Mouse (Mus musculus): ENCODE data around the gene Tdrd3. TPM values are rescaled to one million over a fixed set of nuclear protein-coding genes. Genes with fewer than 3 reads are reported as not detected.

The Tdrd3 gene
- 0.24 and 0.26 TPM in 2 replicates for polyA plus RNA-seq (2012; rRNA removed; ENCODE audit: low replicate concordance)

DNA sequence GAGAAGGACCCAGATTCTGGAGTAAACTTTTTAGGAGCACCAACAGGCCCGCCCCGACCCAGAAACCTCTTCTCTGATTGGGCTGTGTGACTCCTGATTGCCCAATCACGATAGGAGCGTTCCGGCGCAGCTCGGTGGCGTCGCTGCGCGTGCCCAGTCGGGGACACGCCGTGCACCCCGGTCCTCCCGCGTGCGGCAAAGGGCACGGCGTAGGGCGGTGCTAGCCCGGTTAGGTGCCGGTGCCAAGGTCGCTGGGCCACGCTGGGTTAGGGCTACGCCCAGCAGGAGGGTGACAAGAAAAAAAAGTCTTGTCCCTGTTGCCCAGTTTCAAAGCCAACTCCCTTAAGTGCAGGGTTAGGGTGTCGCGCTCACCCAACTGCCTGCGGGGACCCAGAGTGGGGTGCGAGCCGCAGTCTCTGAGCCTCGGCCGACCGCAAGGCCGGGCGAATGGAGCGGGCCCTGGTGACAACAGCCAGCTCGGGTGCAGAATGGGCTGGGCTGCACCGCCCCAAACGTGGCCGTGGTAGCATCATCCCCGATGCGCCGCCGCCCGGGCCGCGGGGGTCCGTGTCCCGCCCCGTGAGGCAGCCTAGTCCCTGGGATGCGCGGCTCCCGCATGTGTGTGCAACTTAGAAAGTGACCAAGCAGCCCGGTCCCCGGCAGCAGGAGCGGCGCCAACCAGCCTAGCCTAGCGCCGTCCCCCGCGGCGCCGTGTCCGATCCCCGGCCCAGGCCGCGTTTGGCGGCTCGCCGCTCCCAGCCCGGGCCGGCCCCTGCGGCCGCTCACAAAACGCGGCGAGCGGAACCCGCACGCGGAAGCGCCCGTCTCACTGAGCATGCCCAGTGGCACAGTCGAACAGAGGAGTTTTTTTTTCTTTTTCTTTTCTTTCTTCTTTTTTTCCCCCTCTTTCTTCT, at the start of gene Tdrd3:
Gene Tdrd3 (plus strand): TSS at position 832 of the 914 bp plus-strand sequence.

